Mouse (Mus musculus): ENCODE results near the gene Olfr1019.

Olfr1019 gene

DNA sequence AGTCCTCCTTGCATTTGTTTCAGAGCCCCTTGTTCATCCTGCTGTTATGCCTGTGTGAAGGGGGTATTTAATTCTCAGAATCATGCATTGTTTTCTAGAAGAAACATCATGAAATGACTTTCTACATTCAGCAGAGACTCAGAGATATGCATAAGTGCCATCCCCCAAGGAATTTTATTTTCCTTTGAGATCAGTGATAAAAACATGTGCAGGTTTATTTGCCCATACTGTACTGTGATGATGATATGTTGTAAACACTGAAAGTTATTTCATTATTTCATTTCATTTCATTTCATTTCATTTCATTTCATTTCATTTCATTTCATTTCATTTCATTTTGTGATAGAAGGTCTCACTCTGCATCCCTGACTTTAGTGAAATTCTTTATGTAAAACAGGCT lies at the start of gene Olfr1019:
Gene Olfr1019 (minus strand): TSS at position 101 of the 400 bp plus-strand sequence.
- no peak for DNase-seq (ENCODE audit: low read depth)

DNA sequence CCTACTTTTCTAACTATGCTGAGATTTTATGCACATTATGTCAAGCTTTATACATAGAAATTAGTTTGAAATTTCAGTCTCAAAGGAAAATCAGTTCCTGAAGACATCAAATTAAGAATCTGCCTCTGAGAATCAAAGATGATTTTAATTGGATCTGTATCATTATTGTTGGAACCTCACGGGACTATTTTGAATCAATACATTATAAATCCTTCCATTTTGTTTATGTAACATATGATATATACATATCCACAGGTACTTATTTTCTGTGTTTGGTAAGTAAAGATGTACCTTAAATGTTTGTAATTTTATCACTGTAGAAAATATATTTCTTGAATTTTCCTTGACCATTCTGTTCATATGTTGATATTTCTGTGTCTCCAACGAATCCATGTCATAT lies 40.1 kb upstream of the Olfr1019 start, which contains the start of gene Olfr1023:
Gene Olfr1023 (plus strand): TSS at position 301 of the 400 bp plus-strand sequence.
- no peak for DNase-seq (ENCODE audit: low read depth)

DNA sequence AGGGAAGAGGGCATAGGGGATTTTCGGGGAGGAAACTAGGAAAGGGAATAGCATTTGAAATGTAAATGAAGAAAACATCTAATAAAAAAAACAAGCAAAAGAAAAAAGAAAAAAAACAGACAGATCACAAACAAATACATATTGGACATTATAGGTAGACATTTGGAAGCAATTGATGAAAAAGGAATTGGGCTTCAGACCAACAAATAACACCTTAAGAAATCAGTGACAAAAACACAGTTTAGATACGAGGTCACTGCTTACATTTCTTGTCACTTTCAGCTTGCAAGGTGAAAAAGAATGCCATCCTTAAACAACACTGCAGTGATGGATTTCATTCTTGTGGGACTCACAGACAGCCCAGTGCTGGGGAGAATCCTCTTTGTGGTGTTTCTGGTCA lies 23.0 kb upstream of the Olfr1019 start, which contains the start of gene Olfr1022:
Gene Olfr1022 (plus strand): TSS at position 301 of the 400 bp plus-strand sequence.
- no peak for DNase-seq (ENCODE audit: low read depth)

DNA sequence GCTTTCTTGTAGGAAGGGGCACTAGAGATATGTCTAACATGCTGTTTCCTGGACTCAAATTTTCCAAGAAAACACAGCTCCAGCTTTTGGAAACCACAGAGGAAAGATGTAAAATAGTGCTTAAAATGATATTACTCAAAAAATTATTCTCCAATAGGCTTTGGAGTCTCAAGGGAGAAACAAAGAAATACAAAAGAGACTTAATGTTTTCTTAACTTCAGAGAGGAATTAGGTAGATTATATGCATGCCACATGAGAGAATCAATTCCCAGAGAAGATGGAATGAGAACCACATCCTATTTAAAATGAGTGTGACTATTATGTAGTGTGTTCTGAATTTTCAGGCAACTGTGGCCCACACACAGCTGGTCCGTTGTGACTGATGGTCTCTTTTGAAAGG lies 1.4 kb upstream of the Olfr1019 start, which contains the start of gene Olfr1020:
Gene Olfr1020 (plus strand): TSS at position 301 of the 400 bp plus-strand sequence.
- DNase-seq (ENCODE audit: low read depth): no peak

DNA sequence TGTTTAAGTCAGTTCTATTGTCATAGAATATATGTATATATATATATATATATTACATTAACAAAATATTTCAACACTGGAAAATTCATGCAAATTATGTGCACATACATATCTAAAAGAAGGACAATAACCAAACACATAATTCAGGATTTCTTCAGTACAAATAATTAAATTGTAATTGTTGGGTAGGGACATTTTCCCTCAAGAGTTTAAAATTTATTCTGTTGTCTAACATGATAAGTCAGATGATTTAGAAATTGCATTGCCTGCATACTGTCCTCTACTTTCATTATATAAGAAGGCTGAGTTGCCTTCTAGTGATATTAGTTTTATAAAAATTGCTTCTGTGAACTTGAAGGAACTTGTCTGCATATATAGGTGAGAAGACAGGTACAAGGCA lies 27.1 kb downstream of the Olfr1019 start, which contains the start of gene Olfr1018:
Gene Olfr1018 (plus strand): TSS at position 301 of the 400 bp plus-strand sequence.
- DNase-seq (ENCODE audit: low read depth): no peak

DNA sequence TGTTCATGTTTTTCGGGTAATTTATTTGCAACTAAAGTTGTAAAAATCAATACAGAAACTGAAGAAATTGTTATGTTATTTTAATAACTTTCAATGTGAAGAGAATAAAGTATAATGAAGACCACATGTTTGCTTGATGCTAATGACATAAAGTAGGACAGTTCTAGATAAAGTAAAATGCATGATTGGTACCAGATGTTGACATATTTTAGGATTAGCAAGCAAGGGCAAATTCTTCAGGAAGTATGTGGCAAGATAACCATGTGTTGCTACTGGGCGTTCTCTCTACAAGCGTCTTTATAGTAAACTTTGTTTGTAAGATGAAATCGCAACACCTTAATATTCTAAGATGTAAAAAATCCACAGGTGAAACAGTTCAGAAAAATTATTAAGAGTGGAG lies 40.8 kb downstream of the Olfr1019 start:
- DNase-seq (ENCODE audit: low read depth): no peak

DNA sequence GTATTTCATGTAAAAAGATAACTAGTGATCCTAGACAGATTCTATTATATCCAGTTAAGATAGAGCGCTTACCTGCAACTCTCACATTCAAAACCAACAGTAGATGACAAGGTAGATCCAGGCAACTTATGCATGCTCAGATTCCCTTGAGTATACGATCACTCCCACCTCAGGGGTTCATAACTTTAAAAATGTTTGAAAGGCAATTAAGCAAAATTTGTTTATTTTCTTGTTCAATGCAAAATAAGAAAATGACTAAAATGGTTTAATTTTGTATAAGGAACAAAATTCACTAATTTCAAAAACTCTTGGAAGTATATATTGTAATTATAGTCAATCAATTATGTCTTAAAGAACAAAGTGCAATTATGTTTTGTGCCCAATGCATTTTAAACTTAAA lies 42.8 kb downstream of the Olfr1019 start, which contains the start of gene Olfr1016:
Gene Olfr1016 (minus strand): TSS at position 101 of the 400 bp plus-strand sequence.
- no peak for DNase-seq (ENCODE audit: low read depth)

DNA sequence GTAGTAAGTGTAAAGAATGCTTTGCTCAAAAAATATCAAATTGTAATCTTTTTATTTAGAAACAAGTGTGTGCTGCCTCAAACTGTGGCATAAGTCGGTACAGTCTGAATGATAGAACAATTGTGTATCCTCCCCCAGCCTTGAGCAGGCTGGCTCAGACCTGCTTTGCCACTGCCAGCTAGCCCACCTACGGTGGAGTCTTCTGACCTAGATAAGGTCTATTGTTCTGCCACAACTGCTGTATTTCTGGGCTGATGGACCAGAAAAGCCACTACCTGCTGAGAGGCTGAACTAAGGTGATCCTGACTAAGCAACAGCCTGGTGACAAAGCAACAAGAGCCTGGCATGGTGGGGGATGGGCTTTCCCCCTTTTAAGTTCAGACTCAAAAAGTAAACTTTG lies 53.0 kb downstream of the Olfr1019 start:
- no peak for DNase-seq (ENCODE audit: low read depth)

All from 416B (cell line).